ENCODE assay signal across 1 mouse cellular context in the genomic region with DNA sequence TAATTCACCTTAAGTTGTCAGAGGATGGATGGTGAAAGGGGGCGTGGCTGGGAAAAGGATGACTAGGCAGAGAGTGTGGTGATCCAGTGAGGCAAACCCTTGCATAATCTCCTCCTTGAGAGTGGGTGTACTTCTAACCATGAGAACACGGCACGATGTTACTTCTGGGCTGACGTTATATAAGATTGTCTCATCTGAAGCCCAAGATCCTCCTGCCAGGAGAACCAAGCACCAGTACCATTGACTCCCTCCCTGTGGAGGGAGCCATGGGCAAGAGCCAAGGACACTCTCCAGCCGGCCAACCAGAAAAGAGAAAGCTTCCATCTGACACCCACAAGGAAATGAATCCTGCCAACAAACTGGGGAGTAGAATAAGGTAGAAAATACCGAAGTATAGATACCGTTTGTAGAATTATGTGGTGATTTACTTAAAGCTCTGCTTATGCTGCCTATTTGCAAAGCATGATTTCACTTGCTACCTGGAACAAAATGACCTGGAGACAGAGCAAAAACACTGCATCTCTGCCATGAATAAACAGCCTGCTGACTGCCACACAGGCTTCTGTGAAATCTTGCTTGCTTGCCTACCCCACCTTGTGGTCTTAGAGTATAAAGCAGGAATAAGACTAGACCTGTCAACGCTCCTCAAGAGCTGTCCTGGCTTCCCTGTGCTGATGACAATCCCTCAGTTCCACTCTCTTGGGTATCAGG.
TF ChIP-seq lines count a peak whose summit lies in the region.

No protein-coding gene starts in this region.

TF ChIP-seq in myocyte, 11 proteins besides CTCF, POLR2A, EP300 and RAD21 (continued from another document):
- no peak for TF ChIP-seq MYOG (IDR thresholded peaks at IDR 0.05; ENCODE audit: control insufficient read depth in 1 of 3, insufficient read depth in 1 of 3, insufficient read length in 2 of 3, low read depth in 2 of 3)
- no peak for TF ChIP-seq POLR2AphosphoS2 (IDR thresholded peaks at IDR 0.05; ENCODE audit: insufficient read length, low read depth)
- no peak for TF ChIP-seq TCF3 (IDR thresholded peaks at IDR 0.05; ENCODE audit: insufficient read length, low read depth)
